Mouse (Mus musculus): Measurements from ENCODE around the gene 1700011L22Rik. TPM values are rescaled to one million over a fixed set of nuclear protein-coding genes. Genes with fewer than 3 reads are reported as not detected.

Gene 1700011L22Rik
- total RNA-seq (2021) = not detected
- long read RNA-seq, experiment 1 = 0 reads
- long read RNA-seq, experiment 2 = 0 reads

DNA sequence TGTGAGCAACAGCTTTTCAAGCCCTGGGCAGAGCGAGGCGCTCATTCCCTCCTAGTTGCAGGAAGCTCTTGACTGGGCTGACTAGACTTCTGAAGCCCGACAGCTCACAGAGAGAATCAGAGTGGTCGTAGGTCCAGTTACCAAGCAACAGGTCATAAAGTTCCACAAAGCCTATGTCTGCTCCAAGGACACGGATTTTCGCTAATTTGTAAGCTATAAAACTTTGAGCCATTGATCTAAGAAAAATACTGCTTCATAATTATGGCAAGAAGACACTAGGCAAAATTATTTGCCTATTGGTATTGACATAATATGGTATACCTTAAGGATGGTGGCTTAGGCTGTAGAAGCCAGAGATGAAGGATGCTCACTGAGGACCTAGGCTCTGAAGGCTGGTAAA, at the start of gene 1700011L22Rik:
TSS of gene 1700011L22Rik (minus strand) at position 101 of the 400 bp plus-strand sequence.
- DNase-seq (ENCODE audit: low spot score in 2 of 2) = no peak

DNA sequence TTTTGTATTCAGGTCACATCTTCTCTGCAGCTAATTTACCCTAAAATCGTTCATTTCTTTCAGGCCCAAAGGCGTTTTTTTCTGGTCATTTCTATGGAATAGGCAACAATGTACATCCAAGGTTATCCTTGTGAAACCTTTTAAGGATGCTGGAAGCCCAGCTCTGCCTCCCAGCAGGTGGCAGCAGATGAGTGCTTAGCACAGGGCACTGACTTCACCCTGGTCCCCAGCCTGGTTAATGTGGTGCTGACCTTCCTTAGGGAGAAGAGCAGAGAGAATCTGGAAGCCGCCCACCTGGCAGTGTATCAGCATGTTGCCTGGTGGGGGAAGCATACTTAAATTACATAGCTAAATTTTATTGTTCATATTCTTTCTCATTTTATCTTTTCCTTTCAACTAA, 49.4 kb upstream of the 1700011L22Rik start:
- DNase-seq (ENCODE audit: low spot score in 2 of 2) = peak; percentile 61 to 67

GRCm38 (mm10) chr8:79295276-79296105, 47.1 kb upstream of the 1700011L22Rik start:
- no peak for DNase-seq (ENCODE audit: low spot score in 2 of 2)

- peak; percentile 97 to 98 for DNase-seq (ENCODE audit: low spot score in 2 of 2)
Observed at GRCm38 (mm10) chr8:79294610-79295275, 46.4 kb upstream of the 1700011L22Rik start, which contains the start of gene Mmaa. Gene Mmaa, minus strand, starts transcription at chr8:79294937.

DNA sequence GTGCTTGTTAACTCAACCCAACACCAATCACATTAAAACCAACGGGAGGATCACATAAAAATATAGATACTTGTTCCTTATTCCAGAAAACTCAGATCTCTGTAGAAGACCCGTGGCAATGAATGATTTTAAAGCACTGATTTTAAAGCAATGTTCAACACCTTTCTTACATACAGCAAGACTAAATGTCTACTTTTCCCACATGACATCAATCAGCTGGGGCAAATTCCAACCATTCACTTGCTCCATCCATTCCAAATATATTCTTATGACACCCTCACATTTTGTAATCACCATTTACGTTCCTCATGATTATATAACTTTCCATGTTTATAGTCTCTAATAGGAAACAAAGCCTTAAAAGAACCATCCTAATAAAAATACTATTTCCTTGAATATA, 45.5 kb upstream of the 1700011L22Rik start:
- no peak for DNase-seq (ENCODE audit: low spot score in 2 of 2)

GRCm38 (mm10) chr8:79292712-79293264, 44.4 kb upstream of the 1700011L22Rik start:
- no peak for DNase-seq (ENCODE audit: low spot score in 2 of 2)

GRCm38 (mm10) chr8:79289592-79289991, 41.2 kb upstream of the 1700011L22Rik start:
- DNase-seq (ENCODE audit: low spot score in 2 of 2) = no peak

GRCm38 (mm10) chr8:79288681-79289080, 40.3 kb upstream of the 1700011L22Rik start:
- DNase-seq (ENCODE audit: low spot score in 2 of 2) = no peak

DNA sequence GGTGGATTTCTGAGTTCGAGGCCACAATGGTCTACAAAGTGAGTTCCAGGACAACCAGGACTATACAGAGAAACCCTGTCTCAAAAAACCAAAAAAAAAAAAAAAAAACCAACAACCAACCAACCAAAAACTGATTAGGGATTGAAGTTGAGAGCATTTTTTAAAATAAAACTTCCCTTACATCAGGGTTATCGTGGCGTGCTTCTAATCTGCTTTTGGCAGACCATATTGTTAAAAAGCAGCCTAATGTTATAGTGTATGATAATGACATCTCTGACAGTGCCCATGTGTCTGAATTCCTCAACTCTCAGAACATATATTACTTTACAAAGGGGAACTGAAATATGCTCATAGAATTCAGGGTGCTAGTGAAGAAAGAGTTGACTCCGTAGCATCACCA, 39.9 kb upstream of the 1700011L22Rik start:
- no peak for DNase-seq (ENCODE audit: low spot score in 2 of 2)

- DNase-seq (ENCODE audit: low spot score in 2 of 2) = no peak
Observed at GRCm38 (mm10) chr8:79286424-79286823, 38.1 kb upstream of the 1700011L22Rik start.

DNA sequence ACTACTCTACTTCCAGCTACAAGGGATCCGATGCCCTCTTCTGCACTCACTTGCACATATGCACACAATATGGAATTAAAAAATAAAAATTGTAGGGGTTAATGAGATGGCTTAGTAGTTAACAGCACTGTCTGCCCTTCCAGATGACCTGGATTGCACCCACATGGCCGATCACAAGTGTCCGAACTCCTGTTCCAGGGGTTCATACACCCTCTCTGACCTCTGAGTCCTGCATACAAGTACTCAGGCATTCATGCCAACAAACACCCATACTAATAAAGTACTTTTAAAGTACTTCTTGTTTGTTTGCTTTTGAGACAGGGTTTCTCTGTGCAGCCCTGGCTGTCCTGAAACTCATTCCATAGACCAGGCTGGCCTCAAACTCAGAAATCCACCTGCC, 36.3 kb upstream of the 1700011L22Rik start:
- no peak for DNase-seq (ENCODE audit: low spot score in 2 of 2)

DNA sequence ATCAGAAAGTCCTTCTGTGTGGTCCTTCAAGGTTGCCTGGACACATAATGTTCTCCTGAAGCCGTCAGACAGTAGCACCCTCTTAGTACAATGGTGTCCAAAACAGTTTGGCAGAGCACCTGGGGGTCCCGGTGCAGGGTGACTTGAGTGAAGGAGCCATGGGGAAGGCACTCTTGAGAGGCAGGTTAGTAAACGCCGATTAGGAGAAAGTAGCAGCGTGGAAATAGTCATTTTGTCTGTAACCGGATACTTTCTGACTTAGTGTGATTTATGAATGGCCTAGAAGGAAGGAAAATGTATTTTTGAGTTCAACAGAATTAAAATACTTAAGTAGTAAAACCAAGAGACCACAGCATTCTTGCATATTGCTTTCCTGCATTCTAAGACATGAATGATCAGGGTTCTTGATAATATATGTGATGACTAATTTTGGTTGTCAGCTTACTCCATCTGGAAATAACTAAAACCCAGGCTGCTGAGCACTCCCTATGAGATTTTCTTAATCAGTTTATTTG, 33.1 kb upstream of the 1700011L22Rik start:
- DNase-seq (ENCODE audit: low spot score in 2 of 2) = no peak

DNA sequence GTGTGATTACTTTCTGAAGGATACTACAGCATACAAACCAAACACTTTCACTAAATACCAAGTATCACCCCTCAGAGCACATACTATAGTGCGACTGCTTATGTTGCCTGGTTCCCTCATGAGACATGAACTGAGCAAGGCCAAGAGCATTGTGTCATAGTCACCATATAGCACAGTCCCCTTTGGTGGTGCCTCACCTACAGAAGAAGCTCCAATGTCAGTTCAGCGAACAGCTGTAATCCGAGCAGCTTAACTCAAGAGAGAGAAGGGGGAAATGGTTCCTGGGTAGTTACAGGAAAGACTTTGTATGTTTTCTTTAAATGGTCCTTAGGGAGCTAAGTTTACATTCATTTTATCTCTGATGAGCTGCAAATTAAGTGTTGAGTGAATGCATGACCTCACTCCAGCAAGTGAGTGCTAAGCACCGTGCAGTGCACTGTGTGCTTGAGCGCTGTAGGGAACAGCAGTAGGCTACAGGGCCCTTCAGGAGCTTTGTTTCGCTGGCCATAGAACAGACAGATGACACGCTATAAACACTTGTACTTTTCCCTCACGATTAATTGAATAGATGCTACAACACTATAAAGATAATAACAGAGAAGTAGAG, 29.0 kb upstream of the 1700011L22Rik start:
- DNase-seq (ENCODE audit: low spot score in 2 of 2) = no peak

- no peak for DNase-seq (ENCODE audit: low spot score in 2 of 2)
Observed at GRCm38 (mm10) chr8:79274940-79275339, 26.6 kb upstream of the 1700011L22Rik start.

DNA sequence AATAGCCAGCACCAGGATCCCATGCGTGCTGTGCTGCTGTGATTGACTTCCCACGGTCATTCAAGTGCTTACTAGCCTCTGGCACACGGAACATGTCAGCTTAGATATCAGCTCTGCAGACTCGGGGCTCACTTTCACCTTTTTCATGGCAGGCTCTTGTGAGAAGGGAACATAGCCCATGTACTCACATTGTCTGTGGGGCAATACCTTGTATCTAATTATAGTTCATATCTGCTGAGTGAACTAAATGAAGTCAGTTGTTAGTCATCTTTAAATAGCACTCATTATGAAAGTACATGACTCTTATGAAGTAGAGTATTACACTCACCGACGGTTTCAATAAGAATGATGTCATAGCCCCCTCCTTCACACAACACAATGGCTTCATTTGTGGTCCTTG, 25.4 kb upstream of the 1700011L22Rik start:
- DNase-seq (ENCODE audit: low spot score in 2 of 2) = no peak

DNA sequence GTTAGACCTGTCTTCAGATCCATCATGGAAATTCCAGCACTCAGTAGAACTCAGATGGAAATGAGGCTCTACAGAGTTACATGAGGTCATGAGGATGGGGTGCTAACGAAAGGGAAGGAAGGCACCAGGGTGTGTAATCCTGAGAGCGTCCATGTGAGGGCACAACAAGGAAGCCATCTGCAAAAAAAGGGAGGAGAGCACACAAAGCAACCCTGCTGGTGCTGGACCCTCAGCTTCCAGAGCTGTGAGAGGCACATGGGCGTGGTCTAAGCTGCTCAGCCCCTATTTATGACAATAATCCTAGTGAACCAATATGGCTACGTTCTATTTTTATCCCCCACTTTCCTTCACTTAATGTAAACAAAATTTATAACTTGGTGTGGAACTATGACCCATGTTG, 24.3 kb upstream of the 1700011L22Rik start:
- DNase-seq (ENCODE audit: low spot score in 2 of 2) = no peak

- no peak for DNase-seq (ENCODE audit: low spot score in 2 of 2)
Observed at GRCm38 (mm10) chr8:79268921-79269320, 20.6 kb upstream of the 1700011L22Rik start.

GRCm38 (mm10) chr8:79261920-79262319, 13.6 kb upstream of the 1700011L22Rik start:
- DNase-seq (ENCODE audit: low spot score in 2 of 2) = no peak

DNA sequence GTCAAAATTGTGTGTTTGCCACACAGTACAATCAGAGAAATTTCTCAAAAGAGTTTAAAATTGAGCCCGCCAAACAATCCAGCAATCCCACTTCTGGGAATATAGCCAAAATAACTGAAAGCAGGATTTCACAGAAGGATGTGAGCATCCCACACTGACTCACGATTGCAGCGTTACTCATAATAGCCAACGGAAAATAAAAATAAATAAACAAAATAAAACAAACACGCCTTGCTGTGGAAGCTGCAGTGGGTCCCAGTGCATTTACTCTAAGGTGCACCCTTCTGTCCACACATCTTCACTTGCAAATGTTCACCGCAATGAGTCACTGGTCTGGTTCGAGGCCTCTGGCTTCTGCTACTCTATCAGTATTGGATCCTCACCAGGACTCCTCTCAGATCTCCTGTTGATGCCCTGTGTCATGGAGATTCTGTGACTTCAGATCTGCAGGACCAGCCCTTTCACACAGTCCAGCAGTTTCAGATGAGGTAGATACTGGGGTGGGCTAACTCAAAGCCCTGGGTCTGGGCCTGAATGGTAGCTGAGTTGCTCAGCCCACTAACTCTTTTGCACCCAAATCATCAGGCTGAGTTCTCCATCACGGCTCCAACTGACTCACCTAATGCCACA, 7.8 kb upstream of the 1700011L22Rik start:
- DNase-seq (ENCODE audit: low spot score in 2 of 2) = no peak

- DNase-seq (ENCODE audit: low spot score in 2 of 2) = no peak
Observed at GRCm38 (mm10) chr8:79253742-79254141, 5.4 kb upstream of the 1700011L22Rik start.

GRCm38 (mm10) chr8:79243422-79243821, 4.9 kb downstream of the 1700011L22Rik start:
- no peak for DNase-seq (ENCODE audit: low spot score in 2 of 2)
